Mouse (Mus musculus): ENCODE data around the gene Cbl.
"Not testable (repeated sequence)": the region's sequence is repeated elsewhere in the genome, so short reads cannot be mapped to it uniquely, and the experiment has no call there.

Gene Cbl

DNA sequence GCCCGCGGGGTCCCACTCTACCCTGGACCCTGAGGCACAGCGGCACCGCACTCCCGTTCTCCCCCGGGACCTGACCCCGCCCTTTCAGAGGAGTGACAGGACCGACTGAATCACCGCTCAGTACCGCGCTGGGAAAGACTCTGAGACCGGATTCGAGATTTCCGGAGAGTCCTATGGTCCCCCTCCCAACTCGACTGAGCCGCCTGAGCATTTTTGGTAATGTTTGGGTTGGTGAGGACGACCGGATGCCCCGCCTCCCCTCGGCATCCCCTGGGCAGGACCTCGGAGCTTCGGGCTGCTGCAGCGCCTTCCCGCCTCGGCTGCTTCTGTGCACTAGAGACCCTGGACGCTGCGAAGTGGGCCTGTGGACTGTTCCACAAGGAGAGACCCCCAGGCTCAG is 103.8 kb downstream of the Cbl start:
- DNase-seq (ENCODE audit: low spot score) = peak; percentile 59

- no peak for DNase-seq (ENCODE audit: low spot score)
These were observed 104.2 kb downstream of the Cbl start for GRCm38 (mm10) chr9:44129633-44130032.

GRCm38 (mm10) chr9:44127351-44127801 is 106.5 kb downstream of the Cbl start:
- DNase-seq (ENCODE audit: low spot score) = no peak

DNA sequence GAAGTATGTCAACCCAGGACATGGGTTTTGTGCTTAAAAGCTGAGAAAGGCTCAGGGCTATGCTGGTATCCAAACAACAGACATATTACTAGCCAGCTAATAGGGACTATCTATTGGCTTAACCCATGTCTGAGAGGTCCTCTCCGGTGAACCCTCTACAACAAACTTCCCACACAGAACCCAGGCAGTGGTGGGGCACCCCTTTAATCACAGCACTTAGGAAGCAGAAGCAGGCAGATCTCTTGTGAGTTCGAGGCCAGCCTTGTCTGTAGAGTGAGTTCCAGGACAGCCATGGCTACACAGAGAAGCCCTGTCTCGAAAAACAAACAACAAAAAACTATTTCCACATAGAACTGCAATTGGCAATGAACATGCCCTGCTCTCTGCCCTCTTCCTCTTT is 107.1 kb downstream of the Cbl start:
- no peak for DNase-seq (ENCODE audit: low spot score)

DNA sequence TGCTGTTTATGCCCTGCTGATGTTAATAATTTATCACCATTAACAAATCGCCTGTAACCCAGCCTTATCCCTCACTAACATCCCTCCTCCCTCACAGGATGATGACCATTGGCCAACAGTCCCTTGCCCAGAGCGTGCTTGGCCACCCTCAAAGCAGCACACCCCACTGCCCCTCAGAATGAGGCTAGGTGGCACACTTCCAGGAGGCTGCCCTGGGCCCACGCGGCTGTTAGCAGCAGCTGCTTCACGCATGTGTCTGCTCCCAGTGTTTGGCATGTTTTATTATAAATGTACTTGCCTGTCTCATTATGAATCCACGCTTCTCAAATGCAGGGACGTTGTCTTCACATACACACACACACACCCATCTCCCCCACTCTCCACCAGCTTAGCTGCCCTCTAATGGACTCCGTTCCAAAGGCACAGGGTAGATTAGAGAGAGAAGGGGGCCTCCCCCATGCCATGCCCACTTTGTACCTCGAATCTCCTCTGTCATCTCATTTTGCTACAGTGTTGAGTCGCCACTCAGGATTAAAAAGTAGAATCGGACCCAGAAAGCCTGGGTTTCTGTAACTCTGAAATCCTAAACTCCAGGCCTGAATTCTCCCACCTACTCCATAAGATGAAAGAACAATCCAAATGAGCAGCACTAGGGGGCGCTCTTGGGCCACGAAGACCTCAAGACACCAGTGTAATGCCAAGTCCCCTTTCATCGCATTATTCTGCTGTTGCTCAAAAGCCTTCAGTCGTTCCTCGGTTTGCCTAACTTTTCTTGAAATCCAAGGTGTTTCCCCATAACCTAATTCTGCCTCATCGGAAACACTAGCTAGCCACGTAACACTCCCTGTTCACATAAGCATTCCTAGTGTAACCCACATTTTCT is 108.1 kb downstream of the Cbl start:
- no peak for DNase-seq (ENCODE audit: low spot score)

DNA sequence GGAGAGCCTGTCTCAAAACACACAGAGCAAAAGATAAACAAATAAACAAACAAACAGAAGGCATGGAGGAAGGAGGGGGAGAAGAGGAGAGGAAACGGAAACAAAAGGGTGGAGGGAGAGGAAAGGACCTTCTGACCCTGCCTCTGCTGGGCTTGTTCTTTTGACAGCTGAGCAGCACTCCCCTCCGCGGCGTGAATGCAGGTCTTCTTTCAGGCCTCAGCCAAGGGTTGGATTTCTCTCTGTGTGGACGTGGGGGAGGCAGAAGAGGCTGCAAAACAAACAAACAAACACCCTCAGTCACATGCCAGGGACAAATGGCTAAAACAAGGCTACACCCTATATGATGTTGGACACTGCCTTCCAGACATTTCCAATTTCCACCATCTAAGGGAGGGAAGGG is 108.8 kb downstream of the Cbl start:
- DNase-seq (ENCODE audit: low spot score) = no peak

DNA sequence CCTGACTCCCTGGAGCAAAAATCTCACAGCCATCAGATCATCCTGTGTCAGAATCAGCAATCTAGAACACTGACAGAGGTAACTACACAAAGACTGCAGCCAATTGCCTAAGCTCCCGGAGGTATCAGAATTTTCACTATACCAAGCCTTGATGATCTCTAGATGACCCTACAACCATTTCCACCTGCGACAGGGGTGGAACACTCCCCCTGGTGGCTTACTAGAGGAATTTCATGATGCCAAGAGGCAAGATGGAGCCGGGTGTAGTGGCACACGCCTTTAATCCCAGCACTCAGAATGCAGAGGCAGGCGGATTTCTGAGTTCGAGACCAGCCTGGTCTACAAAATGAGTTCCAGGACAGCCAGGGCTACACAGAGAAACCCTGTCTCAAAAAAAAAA is 109.5 kb downstream of the Cbl start:
- DNase-seq (ENCODE audit: low spot score) = no peak

DNA sequence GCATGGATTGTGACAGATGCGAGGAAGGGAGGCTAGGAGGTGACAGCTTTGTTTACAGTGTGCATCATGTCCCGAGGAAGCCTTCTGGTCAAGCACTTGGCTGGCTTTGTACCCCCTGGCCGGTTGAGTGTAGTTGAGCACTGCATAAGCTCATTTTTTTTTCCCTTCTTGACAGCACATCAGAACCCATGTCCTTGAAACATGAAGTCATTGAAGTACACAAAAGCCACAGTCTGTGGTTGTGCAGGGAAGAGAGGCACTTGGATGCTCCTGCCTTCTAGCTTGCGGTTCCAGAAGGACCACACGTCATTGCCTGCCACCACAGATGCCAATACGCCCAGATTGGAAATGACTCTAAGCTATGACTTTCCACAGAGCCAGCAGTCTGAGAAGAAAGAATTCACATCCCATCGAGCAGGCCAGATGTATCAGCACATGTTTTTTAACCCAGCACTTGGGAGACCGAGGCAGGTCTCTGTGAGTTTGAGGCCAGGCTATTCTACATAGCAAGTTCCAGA is 113.8 kb downstream of the Cbl start:
- DNase-seq (ENCODE audit: low spot score) = no peak

GRCm38 (mm10) chr9:44119011-44119410 is 114.8 kb downstream of the Cbl start:
- no peak for DNase-seq (ENCODE audit: low spot score)

DNA sequence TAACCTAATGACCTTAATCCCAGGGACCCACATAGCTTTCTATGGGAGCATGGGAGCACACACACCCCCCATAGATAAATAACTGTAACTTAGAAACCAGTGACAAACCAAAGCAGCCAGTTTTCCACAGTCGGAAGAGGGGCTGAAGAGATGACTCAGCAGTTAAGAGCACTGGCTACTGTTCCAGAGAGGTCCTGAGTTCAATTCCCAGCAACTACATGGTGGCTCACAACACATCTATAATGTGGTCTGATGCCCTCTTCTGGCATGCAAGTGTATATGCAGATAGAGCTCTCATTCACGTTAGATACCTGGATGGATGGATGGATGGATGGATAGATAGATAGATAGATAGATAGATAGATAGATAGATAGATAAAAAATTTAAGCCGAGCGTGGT is 117.7 kb downstream of the Cbl start:
- no peak for DNase-seq (ENCODE audit: low spot score)

DNA sequence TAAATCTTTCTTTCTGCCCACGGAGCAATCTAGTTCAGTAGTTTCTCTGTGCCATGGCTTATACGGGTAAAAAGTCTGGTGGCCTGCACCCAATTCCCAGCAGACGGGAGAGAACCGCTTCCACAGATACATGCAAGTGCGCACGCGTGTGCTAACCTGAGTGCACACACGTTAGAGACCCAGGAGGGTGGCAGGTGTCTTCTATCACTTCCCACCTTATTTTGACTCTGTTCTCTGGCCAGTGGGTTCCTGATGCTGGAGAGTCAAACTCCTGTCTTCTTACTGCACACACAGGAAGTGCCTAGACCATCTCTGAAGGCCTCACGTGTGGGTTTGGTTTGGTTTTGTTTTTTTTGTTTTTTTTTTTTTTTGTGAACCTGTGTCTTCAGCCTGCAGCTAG is 118.2 kb downstream of the Cbl start:
- DNase-seq (ENCODE audit: low spot score) = no peak

DNA sequence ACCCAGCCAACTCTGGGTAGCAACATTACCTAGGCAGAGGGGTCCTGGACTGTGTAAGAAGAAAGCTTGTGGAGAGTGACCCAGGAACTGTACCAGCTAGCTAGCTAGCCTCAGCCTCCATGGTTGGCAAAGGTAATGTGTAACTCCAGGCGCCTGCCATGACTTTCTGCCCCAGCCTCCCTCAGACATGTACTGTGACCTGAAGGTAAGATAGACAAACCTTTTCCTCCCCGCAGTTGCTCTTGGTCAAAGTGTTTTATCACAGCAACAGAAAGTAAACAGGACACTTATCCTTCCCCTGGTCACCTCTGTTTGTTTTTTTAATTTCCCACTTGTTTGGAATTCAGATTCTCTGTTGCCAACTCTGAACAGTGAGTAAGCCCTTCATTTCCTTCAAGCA is 119.4 kb downstream of the Cbl start:
- DNase-seq (ENCODE audit: low spot score) = no peak

- DNase-seq (ENCODE audit: low spot score) = peak; percentile 95
These were observed 120.6 kb downstream of the Cbl start, which contains the start of the genes Gm49380 and Rnf26 for GRCm38 (mm10) chr9:44113105-44113789. Gene Gm49380, minus strand, starts transcription at chr9:44113500. Gene Rnf26, minus strand, starts transcription at chr9:44113517.

GRCm38 (mm10) chr9:44111909-44112308 is 121.9 kb downstream of the Cbl start:
- DNase-seq (ENCODE audit: low spot score) = not testable (repeated sequence)

GRCm38 (mm10) chr9:44109360-44110095 is 124.3 kb downstream of the Cbl start:
- DNase-seq (ENCODE audit: low spot score) = peak; percentile 32

- no peak for DNase-seq (ENCODE audit: low spot score)
These were observed 125.4 kb downstream of the Cbl start for GRCm38 (mm10) chr9:44108269-44109055.

DNA sequence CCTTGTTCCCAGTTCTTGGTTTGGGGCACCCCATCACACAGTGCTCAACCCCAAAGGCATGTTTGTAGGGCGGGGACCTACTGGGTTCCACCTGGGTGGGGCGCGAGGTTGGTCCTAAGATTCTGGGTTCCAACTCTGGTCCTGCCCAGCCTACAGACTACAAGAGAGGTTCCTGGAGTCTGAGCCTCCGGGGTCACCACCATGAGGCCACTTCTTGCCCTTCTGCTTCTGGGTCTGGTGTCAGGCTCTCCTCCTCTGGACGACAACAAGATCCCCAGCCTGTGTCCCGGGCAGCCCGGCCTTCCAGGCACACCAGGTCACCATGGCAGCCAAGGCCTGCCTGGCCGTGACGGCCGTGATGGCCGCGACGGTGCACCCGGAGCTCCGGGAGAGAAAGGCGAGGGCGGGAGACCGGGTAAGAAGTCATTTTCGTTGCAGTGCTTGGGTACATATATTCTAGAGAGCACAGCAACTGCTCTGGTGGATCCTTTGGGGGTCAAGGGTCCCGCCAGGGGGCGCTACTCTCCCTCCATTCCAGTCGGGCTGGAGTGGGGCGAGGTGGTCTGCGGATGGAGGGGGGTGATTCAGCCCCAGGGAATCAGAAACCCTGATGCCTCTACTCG is 126.2 kb downstream of the Cbl start:
- DNase-seq (ENCODE audit: low spot score) = peak; percentile 63

- peak; percentile 78 for DNase-seq (ENCODE audit: low spot score)
These were observed 126.7 kb downstream of the Cbl start, which contains the start of gene C1qtnf5 for GRCm38 (mm10) chr9:44107110-44107509. Gene C1qtnf5, plus strand, starts transcription at chr9:44107245.

DNA sequence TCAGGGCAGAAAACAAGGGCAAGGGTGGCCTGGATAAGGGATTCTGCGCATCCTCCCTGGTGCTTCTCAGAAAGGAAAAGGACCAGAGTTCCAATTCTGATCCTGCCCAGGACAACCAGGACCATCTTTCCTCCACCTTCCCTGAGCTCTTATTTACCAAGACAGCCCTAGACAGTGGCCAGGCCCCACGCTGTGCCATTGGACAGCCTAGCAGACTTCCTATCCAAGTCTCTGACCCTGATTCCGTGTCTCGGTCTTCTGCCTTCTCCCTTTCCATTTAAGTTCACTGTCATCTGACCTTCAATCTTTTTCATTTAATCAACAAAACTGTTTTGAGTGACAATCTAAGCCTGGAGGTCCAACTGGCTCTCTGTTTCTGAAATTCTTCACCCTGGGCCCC is 127.3 kb downstream of the Cbl start:
- no peak for DNase-seq (ENCODE audit: low spot score)

DNA sequence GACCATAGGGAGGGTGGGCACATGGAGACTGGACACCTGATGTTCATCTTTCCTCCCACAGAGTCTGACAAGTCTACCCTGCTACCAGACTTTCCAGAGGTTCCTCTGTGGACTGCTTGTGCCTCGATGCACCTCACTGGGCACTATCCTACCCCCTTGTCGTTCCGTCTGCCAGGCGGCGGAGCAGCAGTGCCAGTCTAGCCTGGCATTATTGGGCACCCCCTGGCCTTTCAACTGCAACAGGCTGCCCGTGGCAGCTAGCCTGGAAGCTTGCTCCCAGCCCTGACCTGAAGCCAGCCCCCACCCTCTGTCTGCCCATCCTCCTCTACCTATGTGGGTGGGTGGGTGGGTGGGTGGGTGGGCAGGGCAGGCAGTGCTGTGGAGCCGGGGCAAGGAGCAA is 127.7 kb downstream of the Cbl start:
- DNase-seq (ENCODE audit: low spot score) = no peak

- no peak for DNase-seq (ENCODE audit: low spot score)
These were observed 128.1 kb downstream of the Cbl start for GRCm38 (mm10) chr9:44105781-44106180.
